Mouse (Mus musculus) gastrocnemius, postnatal 10 days (tissue): Measurements from ENCODE around the gene Gm20388. TPM values are rescaled to one million over a fixed set of nuclear protein-coding genes. Genes with fewer than 3 reads are reported as not detected.

Experiments
- DNase-seq: peaks from one replicate; pipeline ENCODE4 v3.0.0; 2021; ENCODE audit warnings: mixed read lengths
- total RNA-seq, 2 experiments: library from RNA; stranded (reverse); gene quantifications; 2 replicates each; pipeline ENCODE4 v1.2.3; 2021

Gene Gm20388
- total RNA-seq, 2 experiments from 2014 or later, result 2.9 to 6.0 TPM

GRCm38 (mm10) chr8:122584981-122585380, 2674.3 kb downstream of the Gm20388 start:
- no peak for DNase-seq

- DNase-seq, result no peak
Observed at GRCm38 (mm10) chr8:122585411-122585891, 2674.8 kb downstream of the Gm20388 start.

GRCm38 (mm10) chr8:122586171-122586570, 2675.5 kb downstream of the Gm20388 start:
- DNase-seq, result no peak

- no peak for DNase-seq
Observed at GRCm38 (mm10) chr8:122586749-122587148, 2676.1 kb downstream of the Gm20388 start.

GRCm38 (mm10) chr8:122593240-122593639, 2682.6 kb downstream of the Gm20388 start:
- DNase-seq, result no peak

GRCm38 (mm10) chr8:122593783-122594507, 2683.3 kb downstream of the Gm20388 start:
- no peak for DNase-seq

- no peak for DNase-seq
Observed at GRCm38 (mm10) chr8:122596031-122596430, 2685.4 kb downstream of the Gm20388 start.

GRCm38 (mm10) chr8:122600666-122601065, 2690.0 kb downstream of the Gm20388 start:
- DNase-seq, result no peak

- DNase-seq, result no peak
Observed at GRCm38 (mm10) chr8:122604640-122605039, 2694.0 kb downstream of the Gm20388 start.

GRCm38 (mm10) chr8:122605367-122605766, 2694.7 kb downstream of the Gm20388 start:
- no peak for DNase-seq

GRCm38 (mm10) chr8:122606810-122607209, 2696.2 kb downstream of the Gm20388 start:
- DNase-seq, result no peak

- no peak for DNase-seq
Observed at GRCm38 (mm10) chr8:122610209-122610608, 2699.6 kb downstream of the Gm20388 start.

GRCm38 (mm10) chr8:122610612-122611277, 2700.1 kb downstream of the Gm20388 start:
- no peak for DNase-seq

- peak; percentile 94 for DNase-seq
Observed at GRCm38 (mm10) chr8:122611295-122612133, 2700.9 kb downstream of the Gm20388 start, which contains the start of the genes Galns and Trappc2l. Gene Galns, minus strand, starts transcription at chr8:122611463. Gene Trappc2l, plus strand, starts transcription at chr8:122611640.

- no peak for DNase-seq
Observed at GRCm38 (mm10) chr8:122616181-122616905, 2705.7 kb downstream of the Gm20388 start.

GRCm38 (mm10) chr8:122617947-122618546, 2707.4 kb downstream of the Gm20388 start:
- peak; percentile 89 for DNase-seq

GRCm38 (mm10) chr8:122618660-122619378, 2708.2 kb downstream of the Gm20388 start:
- DNase-seq, result no peak

GRCm38 (mm10) chr8:122620446-122620845, 2709.8 kb downstream of the Gm20388 start:
- DNase-seq, result no peak

GRCm38 (mm10) chr8:122622727-122623126, 2712.1 kb downstream of the Gm20388 start, which contains the start of gene Pabpn1l:
Gene Pabpn1l, minus strand, starts transcription at chr8:122622739.
- DNase-seq, result no peak

GRCm38 (mm10) chr8:122623844-122624642, 2713.4 kb downstream of the Gm20388 start:
- DNase-seq, result no peak
